In genomic region chr11:22607645-22608044, GRCm38 (mm10) we compare ENCODE assay signal across 22 mouse cellular contexts.
"Had no signal": no experiment of that assay in that cellular context is flagged by ENCODE, and none has a peak within 500 bp of the region (broad histone marks: within the 10 kb centered on the region; RNA-seq: fewer than 3 reads in every experiment).

No protein-coding gene starts in this region.

- H3K27ac ChIP-seq: lung, embryonic 15.5 days; macrophage; midbrain, embryonic 13.5 days; midbrain, embryonic 15.5 days; neural tube, embryonic 13.5 days; neural tube, embryonic 15.5 days had no signal

- H3K9ac ChIP-seq: liver, postnatal 0 days; lung, embryonic 15.5 days; midbrain, embryonic 13.5 days; midbrain, embryonic 15.5 days; neural tube, embryonic 13.5 days; neural tube, embryonic 15.5 days had no signal

- DNase-seq: liver, postnatal 0 days; lung, adult 2 months; lung, postnatal 14 days; lung, postnatal 36 days; retina, postnatal 1 day; right cerebral cortex, adult 18-20 months; right cerebral cortex, postnatal 25 days; right cerebral cortex, postnatal 4 days; spleen, adult 18-20 months; thymus, adult 2 months; thymus, postnatal 25 days; thymus, postnatal 4 days had no signal

- H3K9me3 ChIP-seq: lung, embryonic 15.5 days; megakaryocyte, embryonic 14.5 days; midbrain, embryonic 13.5 days; midbrain, embryonic 15.5 days; neural tube, embryonic 13.5 days; neural tube, embryonic 15.5 days had no signal

- H3K27me3 ChIP-seq: lung, embryonic 15.5 days; midbrain, embryonic 13.5 days; midbrain, embryonic 15.5 days; neural tube, embryonic 13.5 days; neural tube, embryonic 15.5 days had no signal

- ATAC-seq: liver, postnatal 0 days; lung, postnatal 0 days; midbrain, embryonic 13.5 days; midbrain, embryonic 15.5 days had no signal

- H3K36me3 ChIP-seq: lung, embryonic 15.5 days; midbrain, embryonic 13.5 days; midbrain, embryonic 15.5 days; neural tube, embryonic 13.5 days; neural tube, embryonic 15.5 days had no signal

- H3K4me3 ChIP-seq: lung, embryonic 15.5 days; megakaryocyte, embryonic 14.5 days; midbrain, embryonic 13.5 days; midbrain, embryonic 15.5 days; myocyte; neural tube, embryonic 13.5 days; neural tube, embryonic 15.5 days had no signal

- H3K4me2 ChIP-seq: lung, embryonic 15.5 days; midbrain, embryonic 11.5 days; midbrain, embryonic 13.5 days; midbrain, embryonic 15.5 days; neural tube, embryonic 13.5 days; neural tube, embryonic 15.5 days had no signal
